8 mouse cellular contexts compared by ENCODE assay signal in the genomic region with DNA sequence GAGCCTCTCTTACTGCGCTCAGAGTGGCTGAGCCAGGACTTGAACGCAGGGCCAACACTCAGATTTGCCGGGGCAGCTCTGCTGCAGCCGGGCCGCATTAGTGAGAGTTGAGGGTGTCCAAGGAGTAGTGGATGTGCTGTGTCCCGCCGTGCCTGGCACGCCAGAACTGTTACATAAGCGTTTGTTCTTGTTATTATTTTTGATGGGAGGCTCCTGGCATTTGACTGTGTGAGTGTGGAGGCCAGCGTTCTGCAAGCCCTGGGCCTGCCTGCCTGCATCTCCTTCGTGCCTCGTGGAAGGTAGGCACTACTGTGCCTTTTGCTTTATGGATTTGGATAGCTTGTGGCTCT. TPM values are rescaled to one million over a fixed set of nuclear protein-coding genes. Genes with fewer than 3 reads are reported as not detected.
DNase-seq lines count a peak whose midpoint lies in the region; ATAC-seq lines count a peak whose summit lies in the region.

No protein-coding gene starts in this region.

- no peak for ATAC-seq in heart, embryonic 12.5 days (ENCODE audit: insufficient number of reproducible peaks, low FRiP score)
- no peak for ATAC-seq in liver, embryonic 13.5 days (ENCODE audit: low read depth)
- no peak for ATAC-seq in midbrain, embryonic 15.5 days (replicated peaks)

- DNase-seq in layer of hippocampus, adult 18-20 months (ENCODE audit: low spot score in 2 of 2), result peak; percentile 43 to 84
- DNase-seq in layer of hippocampus, adult 9-10 months (ENCODE audit: low spot score), result no peak
- DNase-seq in brain, adult 2 months (ENCODE audit: low read depth, low spot score), result peak; percentile 41
- DNase-seq in liver, embryonic 13.5 days, result no peak
- DNase-seq in embryo, embryonic 10.5 days (ENCODE audit: low spot score), result no peak
- DNase-seq in natural killer cell, adult 2 months (ENCODE audit: low spot score in 2 of 2), result no peak

- WGBS in heart, embryonic 12.5 days, result 80% methylated on average over 12 of the region's 12 CpGs
- 59% methylated on average over 12 of the region's 12 CpGs for WGBS in liver, embryonic 13.5 days (ENCODE audit: insufficient replicate concordance)
- 89% methylated on average over 12 of the region's 12 CpGs for WGBS in midbrain, embryonic 15.5 days

- H3K4me2 ChIP-seq in heart, embryonic 12.5 days, result peak overlapping the region; percentile 67
- H3K4me2 ChIP-seq in liver, embryonic 13.5 days, result peak overlapping the region; percentile 92
- H3K4me2 ChIP-seq in midbrain, embryonic 15.5 days, result no peak overlapping the region

- H3K27me3 ChIP-seq in heart, embryonic 12.5 days (replicated peaks), result peaks cover 21% of the 10 kb centered on the region
- H3K27me3 ChIP-seq in liver, embryonic 13.5 days, result peaks cover 48% of the 10 kb centered on the region
- peaks cover 52% of the 10 kb centered on the region for H3K27me3 ChIP-seq in midbrain, embryonic 15.5 days (replicated peaks)

- H3K36me3 ChIP-seq in heart, embryonic 12.5 days, result 0 out of 2 replicates have a peak, but pooled peaks cover 3% of the 10 kb centered on the region
- H3K36me3 ChIP-seq in liver, embryonic 13.5 days, result no peaks in the 10 kb centered on the region
- H3K36me3 ChIP-seq in midbrain, embryonic 15.5 days (replicated peaks), result no peaks in the 10 kb centered on the region

- no peak overlapping the region for H3K27ac ChIP-seq in heart, embryonic 12.5 days (ENCODE audit: poor library complexity, severe bottlenecking)
- no peak overlapping the region; the same call in 1 of the 2 replicates for H3K27ac ChIP-seq in liver, embryonic 13.5 days
- no peak overlapping the region for H3K27ac ChIP-seq in midbrain, embryonic 15.5 days

- H3K9ac ChIP-seq in heart, embryonic 12.5 days, result peak overlapping the region; percentile 62
- peak overlapping the region; percentile 57 for H3K9ac ChIP-seq in liver, embryonic 13.5 days
- H3K9ac ChIP-seq in midbrain, embryonic 15.5 days, result no peak overlapping the region

- peak overlapping the region; percentile 38 for H3K4me3 ChIP-seq in heart, embryonic 12.5 days
- H3K4me3 ChIP-seq in liver, embryonic 13.5 days (replicated peaks), result peak overlapping the region; percentile 73
- H3K4me3 ChIP-seq in midbrain, embryonic 15.5 days, result no peak overlapping the region

- 0 out of 2 replicates have a peak, but pooled peaks cover 4% of the 10 kb centered on the region for H3K9me3 ChIP-seq in heart, embryonic 12.5 days (replicated peaks)
- no peaks in the 10 kb centered on the region for H3K9me3 ChIP-seq in liver, embryonic 13.5 days (replicated peaks)
- no peaks in the 10 kb centered on the region for H3K9me3 ChIP-seq in midbrain, embryonic 15.5 days

- peaks cover 31% of the 10 kb centered on the region for H3K4me1 ChIP-seq in heart, embryonic 12.5 days (replicated peaks)
- H3K4me1 ChIP-seq in liver, embryonic 13.5 days (replicated peaks), result peaks cover 56% of the 10 kb centered on the region
- peaks cover 16% of the 10 kb centered on the region; the same call in 1 of the 2 replicates for H3K4me1 ChIP-seq in midbrain, embryonic 15.5 days

RNA-seq across cellular contexts. Expression of gene Tmem189, which starts 1.3 kb away (rescaled TPM):
- total RNA-seq in layer of hippocampus, adult 18-20 months (2021), result 10 to 100 TPM; 46.7 TPM
- polyA plus RNA-seq in heart, embryonic 12.5 days (2016; fragmentation: Nextera tagmentation; extraction: Ambion mirVana), result 46.6 and 48.3 TPM in 2 replicates
- 16.1 and 17.1 TPM in 2 replicates for polyA plus RNA-seq in liver, embryonic 13.5 days (2015; fragmentation: Nextera tagmentation; extraction: Ambion mirVana)
- polyA plus RNA-seq in midbrain, embryonic 15.5 days (2015; fragmentation: Nextera tagmentation; extraction: Ambion mirVana), result 33.4 and 37.9 TPM in 2 replicates

RNA-seq across cellular contexts. Expression of gene Cebpb, which starts 2.2 kb away (rescaled TPM):
- 10 to 100 TPM; 41.9 to 43.2 TPM for total RNA-seq in layer of hippocampus, adult 18-20 months (2021)
- 14.2 and 16.8 TPM in 2 replicates for polyA plus RNA-seq in heart, embryonic 12.5 days (2016; fragmentation: Nextera tagmentation; extraction: Ambion mirVana)
- polyA plus RNA-seq in liver, embryonic 13.5 days (2015; fragmentation: Nextera tagmentation; extraction: Ambion mirVana), result 6.3 and 7.4 TPM in 2 replicates
- polyA plus RNA-seq in midbrain, embryonic 15.5 days (2015; fragmentation: Nextera tagmentation; extraction: Ambion mirVana), result 1.3 and 2.0 TPM in 2 replicates

RNA-seq across cellular contexts. Expression of gene Gm20431, which starts 29.6 kb away (rescaled TPM):
- 10 to 100 TPM; 36.7 to 39.9 TPM for total RNA-seq in layer of hippocampus, adult 18-20 months (2021)
- polyA plus RNA-seq in heart, embryonic 12.5 days (2016; fragmentation: Nextera tagmentation; extraction: Ambion mirVana), result 10.4 and 11.5 TPM in 2 replicates
- 2.9 TPM in 1 of 2 replicates, not detected in the other for polyA plus RNA-seq in liver, embryonic 13.5 days (2015; fragmentation: Nextera tagmentation; extraction: Ambion mirVana)
- polyA plus RNA-seq in midbrain, embryonic 15.5 days (2015; fragmentation: Nextera tagmentation; extraction: Ambion mirVana), result 10.5 and 10.7 TPM in 2 replicates

RNA-seq across cellular contexts. Expression of gene Ube2v1, which starts 59.0 kb away (rescaled TPM):
- total RNA-seq in layer of hippocampus, adult 18-20 months (2021), result 100 to 1,000 TPM; 235 to 247 TPM
- polyA plus RNA-seq in heart, embryonic 12.5 days (2016; fragmentation: Nextera tagmentation; extraction: Ambion mirVana), result 216 and 235 TPM in 2 replicates
- polyA plus RNA-seq in liver, embryonic 13.5 days (2015; fragmentation: Nextera tagmentation; extraction: Ambion mirVana), result 205 and 229 TPM in 2 replicates
- polyA plus RNA-seq in midbrain, embryonic 15.5 days (2015; fragmentation: Nextera tagmentation; extraction: Ambion mirVana), result 327 TPM in 2 replicates

Comparison
In these comparisons a context has a peak if more than half of its experiments do, and no peak if none do; other contexts are left out.
1. DNase-seq: peak in layer of hippocampus, adult 18-20 months (2 of 2) and brain, adult 2 months (single experiment); none in layer of hippocampus, adult 9-10 months (single experiment), liver, embryonic 13.5 days (single experiment), embryo, embryonic 10.5 days (single experiment) and natural killer cell, adult 2 months (0 of 2).